Mouse (Mus musculus): Measurements from ENCODE around the gene Memo1. TPM values are rescaled to one million over a fixed set of nuclear protein-coding genes. Genes with fewer than 3 reads are reported as not detected.

The Memo1 gene
- total and polyA plus RNA-seq, 3 experiments, result 76.8 to 216 (median 110) TPM

Other genes with a start within 250 kb of the Memo1 start
- gene Srd5a2, start 247.6 kb downstream of the Memo1 start, total RNA-seq (2014; fragmentation: Nextera tagmentation), result not detected in 2 replicates
- not detected in 2 replicates for gene Srd5a2, start 247.6 kb downstream of the Memo1 start, total RNA-seq (2017)
- not detected in 2 replicates for gene Srd5a2, start 247.6 kb downstream of the Memo1 start, polyA plus RNA-seq (2012)
- gene Dpy30, start 28.4 kb upstream of the Memo1 start, total RNA-seq (2014; fragmentation: Nextera tagmentation), result 92.3 and 106 TPM in 2 replicates
- 128 and 130 TPM in 2 replicates for gene Dpy30, start 28.4 kb upstream of the Memo1 start, total RNA-seq (2017)
- gene Dpy30, start 28.4 kb upstream of the Memo1 start, polyA plus RNA-seq (2012), result 67.8 and 76.2 TPM in 2 replicates
- gene Spast, start 43.5 kb upstream of the Memo1 start, total RNA-seq (2014; fragmentation: Nextera tagmentation), result 31.2 and 31.6 TPM in 2 replicates
- 33.9 and 41.2 TPM in 2 replicates for gene Spast, start 43.5 kb upstream of the Memo1 start, total RNA-seq (2017)
- gene Spast, start 43.5 kb upstream of the Memo1 start, polyA plus RNA-seq (2012), result 7.9 and 10.4 TPM in 2 replicates
- 48.2 and 50.7 TPM in 2 replicates for gene Slc30a6, start 100.1 kb upstream of the Memo1 start, total RNA-seq (2014; fragmentation: Nextera tagmentation)
- 15.4 and 17.0 TPM in 2 replicates for gene Slc30a6, start 100.1 kb upstream of the Memo1 start, total RNA-seq (2017)
- 0.99 and 1.2 TPM in 2 replicates for gene Slc30a6, start 100.1 kb upstream of the Memo1 start, polyA plus RNA-seq (2012)
- gene Nlrc4, start 163.6 kb upstream of the Memo1 start, total RNA-seq (2014; fragmentation: Nextera tagmentation), result 0.45 and 0.92 TPM in 2 replicates
- 0.93 and 1.3 TPM in 2 replicates for gene Nlrc4, start 163.6 kb upstream of the Memo1 start, total RNA-seq (2017)
- 0.03 TPM in 1 of 2 replicates, not detected in the other for gene Nlrc4, start 163.6 kb upstream of the Memo1 start, polyA plus RNA-seq (2012)
- gene Yipf4, start 194.0 kb upstream of the Memo1 start, total RNA-seq (2014; fragmentation: Nextera tagmentation), result 40.2 and 40.5 TPM in 2 replicates
- gene Yipf4, start 194.0 kb upstream of the Memo1 start, total RNA-seq (2017), result 32.9 and 49.6 TPM in 2 replicates
- gene Yipf4, start 194.0 kb upstream of the Memo1 start, polyA plus RNA-seq (2012), result 9.7 and 17.1 TPM in 2 replicates
- 266 and 279 TPM in 2 replicates for gene Birc6, start 232.8 kb upstream of the Memo1 start, total RNA-seq (2014; fragmentation: Nextera tagmentation)
- gene Birc6, start 232.8 kb upstream of the Memo1 start, total RNA-seq (2017), result 133 and 151 TPM in 2 replicates
- 25.0 and 33.4 TPM in 2 replicates for gene Birc6, start 232.8 kb upstream of the Memo1 start, polyA plus RNA-seq (2012)

All from G1E (cell line).